14 mouse cellular contexts compared by ENCODE assay signal in genomic region chr11:43575061-43575375, GRCm38 (mm10). TPM values are rescaled to one million over a fixed set of nuclear protein-coding genes. Genes with fewer than 3 reads are reported as not detected.
DNase-seq lines count a peak whose midpoint lies in the region; ATAC-seq lines count a peak whose summit lies in the region.
"Had no signal": no experiment of that assay in that cellular context is flagged by ENCODE, and none has a peak within 500 bp of the region (broad histone marks: within the 10 kb centered on the region; RNA-seq: fewer than 3 reads in every experiment).

No protein-coding gene starts in this region.

- 18% methylated on average over 3 of the region's 3 CpGs for WGBS in kidney, embryonic 14.5 days
- WGBS in embryonic facial prominence, embryonic 11.5 days, result 14% methylated on average over 3 of the region's 3 CpGs
- WGBS in hindbrain, embryonic 13.5 days, result 13% methylated on average over 3 of the region's 3 CpGs
- WGBS in midbrain, embryonic 12.5 days, result 5% methylated on average over 3 of the region's 3 CpGs

- no peak for ATAC-seq in kidney, embryonic 14.5 days (ENCODE audit: low FRiP score, low TSS enrichment)
- ATAC-seq in embryonic facial prominence, embryonic 11.5 days (replicated peaks; ENCODE audit: insufficient number of reproducible peaks, low FRiP score, low TSS enrichment, low read depth), result no peak
- ATAC-seq in hindbrain, embryonic 13.5 days (ENCODE audit: low FRiP score), result no peak
- no peak for ATAC-seq in midbrain, embryonic 12.5 days (ENCODE audit: low FRiP score, low read depth)

- no peak for DNase-seq in kidney, postnatal 4 days
- DNase-seq in embryonic facial prominence, embryonic 11.5 days (ENCODE audit: low spot score), result no peak
- DNase-seq in thymus, postnatal 36 days, result no peak
- no peak for DNase-seq in cerebellum, postnatal 4 days (ENCODE audit: low spot score in 2 of 2)
- no peak for DNase-seq in gastrocnemius, postnatal 10 days
- DNase-seq: cerebellum, postnatal 10 days; gastrocnemius, postnatal 36 days had no signal

- H3K4me1 ChIP-seq in kidney, embryonic 14.5 days (ENCODE audit: control insufficient read depth, insufficient read depth, low read length), result peaks cover 16% of the 10 kb centered on the region
- H3K4me1 ChIP-seq in embryonic facial prominence, embryonic 11.5 days (ENCODE audit: control insufficient read depth, insufficient read depth, low read length), result no peaks in the 10 kb centered on the region
- H3K4me1 ChIP-seq in hindbrain, embryonic 13.5 days (replicated peaks), result peaks cover 47% of the 10 kb centered on the region
- H3K4me1 ChIP-seq in midbrain, embryonic 12.5 days, result peaks cover 41% of the 10 kb centered on the region

- H3K4me3 ChIP-seq in kidney, embryonic 14.5 days (ENCODE audit: low read length), result no peak overlapping the region
- H3K4me3 ChIP-seq in embryonic facial prominence, embryonic 11.5 days (ENCODE audit: low read depth, low read length), result no peak overlapping the region
- H3K4me3 ChIP-seq in hindbrain, embryonic 13.5 days, result no peak overlapping the region
- H3K4me3 ChIP-seq in midbrain, embryonic 12.5 days, result no peak overlapping the region
- H3K4me3 ChIP-seq: left cerebral cortex, adult 2 months; myocyte had no signal

- no peak overlapping the region for H3K9ac ChIP-seq in kidney, embryonic 14.5 days (ENCODE audit: low read depth, low read length)
- H3K9ac ChIP-seq in embryonic facial prominence, embryonic 11.5 days (replicated peaks; ENCODE audit: low read length), result no peak overlapping the region
- peak overlapping the region; percentile 21; the same call in 1 of the 2 replicates for H3K9ac ChIP-seq in hindbrain, embryonic 13.5 days
- H3K9ac ChIP-seq in midbrain, embryonic 12.5 days (replicated peaks), result peak overlapping the region; percentile 47

- no peak overlapping the region for H3K4me2 ChIP-seq in kidney, embryonic 14.5 days (replicated peaks; ENCODE audit: low read depth, low read length)
- no peak overlapping the region for H3K4me2 ChIP-seq in embryonic facial prominence, embryonic 11.5 days (ENCODE audit: low read depth, low read length)
- H3K4me2 ChIP-seq in hindbrain, embryonic 13.5 days, result peak overlapping the region; percentile 8; the same call in 1 of the 2 replicates
- H3K4me2 ChIP-seq in midbrain, embryonic 12.5 days (replicated peaks), result peak overlapping the region; percentile 43

- peak overlapping the region; percentile 39; the same call in 1 of the 2 replicates for H3K27ac ChIP-seq in kidney, embryonic 14.5 days (ENCODE audit: low read depth, low read length)
- peak overlapping the region; percentile 30 for H3K27ac ChIP-seq in embryonic facial prominence, embryonic 11.5 days (replicated peaks; ENCODE audit: low read depth, low read length)
- H3K27ac ChIP-seq in hindbrain, embryonic 13.5 days, result peak overlapping the region; percentile 88
- peak overlapping the region; percentile 97 for H3K27ac ChIP-seq in midbrain, embryonic 12.5 days (replicated peaks)
- H3K27ac ChIP-seq: left cerebral cortex, adult 2 months had no signal

- H3K27me3 ChIP-seq in kidney, embryonic 14.5 days (ENCODE audit: control insufficient read depth, insufficient read depth, low read length), result no peaks in the 10 kb centered on the region
- H3K27me3 ChIP-seq in embryonic facial prominence, embryonic 11.5 days (ENCODE audit: control insufficient read depth, insufficient read depth, low read length), result no peaks in the 10 kb centered on the region
- H3K27me3 ChIP-seq in hindbrain, embryonic 13.5 days, result no peaks in the 10 kb centered on the region
- no peaks in the 10 kb centered on the region for H3K27me3 ChIP-seq in midbrain, embryonic 12.5 days

- H3K9me3 ChIP-seq in kidney, embryonic 14.5 days (ENCODE audit: control insufficient read depth, low read length), result no peaks in the 10 kb centered on the region
- H3K9me3 ChIP-seq in embryonic facial prominence, embryonic 11.5 days (replicated peaks; ENCODE audit: control insufficient read depth, low read length), result no peaks in the 10 kb centered on the region
- no peaks in the 10 kb centered on the region for H3K9me3 ChIP-seq in hindbrain, embryonic 13.5 days
- no peaks in the 10 kb centered on the region for H3K9me3 ChIP-seq in midbrain, embryonic 12.5 days

- peaks cover 1% of the 10 kb centered on the region; the same call in 1 of the 2 replicates for H3K36me3 ChIP-seq in kidney, embryonic 14.5 days (ENCODE audit: control insufficient read depth, insufficient read depth, low read length)
- no peaks in the 10 kb centered on the region; the same call in 1 of the 2 replicates for H3K36me3 ChIP-seq in embryonic facial prominence, embryonic 11.5 days (replicated peaks; ENCODE audit: control insufficient read depth, insufficient read depth, low read depth, low read length)
- peaks cover 5% of the 10 kb centered on the region for H3K36me3 ChIP-seq in hindbrain, embryonic 13.5 days
- H3K36me3 ChIP-seq in midbrain, embryonic 12.5 days, result peaks cover 10% of the 10 kb centered on the region

RNA-seq across cellular contexts. Expression of gene 4933415A04Rik, which starts 11.8 kb away (rescaled TPM):
- 9.0 and 9.9 TPM in 2 replicates for polyA plus RNA-seq in kidney, embryonic 14.5 days (2014; fragmentation: Nextera tagmentation; extraction: Ambion mirVana)
- 6.5 and 7.9 TPM in 2 replicates for polyA plus RNA-seq in embryonic facial prominence, embryonic 11.5 days (2014; fragmentation: Nextera tagmentation; extraction: Ambion mirVana)
- polyA plus RNA-seq in hindbrain, embryonic 13.5 days (2015; fragmentation: Nextera tagmentation; extraction: Ambion mirVana), result 6.1 and 7.2 TPM in 2 replicates
- polyA plus RNA-seq in midbrain, embryonic 12.5 days (2016; fragmentation: Nextera tagmentation; extraction: Ambion mirVana), result 8.4 and 9.3 TPM in 2 replicates
- under 1 TPM; 0.26 to 0.45 TPM for total RNA-seq in gastrocnemius, postnatal 10 days (2021)
- total RNA-seq: gastrocnemius, postnatal 36 days had no signal
- polyA plus RNA-seq: myocyte had no signal

RNA-seq across cellular contexts. Expression of gene Fabp6, which starts 26.3 kb away (rescaled TPM):
- not detected in 2 replicates for polyA plus RNA-seq in kidney, embryonic 14.5 days (2014; fragmentation: Nextera tagmentation; extraction: Ambion mirVana)
- not detected in 2 replicates for polyA plus RNA-seq in embryonic facial prominence, embryonic 11.5 days (2014; fragmentation: Nextera tagmentation; extraction: Ambion mirVana)
- polyA plus RNA-seq in hindbrain, embryonic 13.5 days (2015; fragmentation: Nextera tagmentation; extraction: Ambion mirVana), result not detected in 2 replicates
- polyA plus RNA-seq in midbrain, embryonic 12.5 days (2016; fragmentation: Nextera tagmentation; extraction: Ambion mirVana), result not detected in 2 replicates
- not detected for total RNA-seq in gastrocnemius, postnatal 10 days (2021)
- total RNA-seq: adrenal gland, adult 18-20 months; gastrocnemius, postnatal 36 days; left cerebral cortex, adult 2 months had no signal
- polyA plus RNA-seq: myocyte; spleen, adult 2 months had no signal

RNA-seq across cellular contexts. Expression of gene Ccnjl, which starts 46.4 kb away (rescaled TPM):
- polyA plus RNA-seq in kidney, embryonic 14.5 days (2014; fragmentation: Nextera tagmentation; extraction: Ambion mirVana), result 25.8 and 31.1 TPM in 2 replicates
- polyA plus RNA-seq in embryonic facial prominence, embryonic 11.5 days (2014; fragmentation: Nextera tagmentation; extraction: Ambion mirVana), result 28.0 and 30.0 TPM in 2 replicates
- polyA plus RNA-seq in hindbrain, embryonic 13.5 days (2015; fragmentation: Nextera tagmentation; extraction: Ambion mirVana), result 18.5 and 20.8 TPM in 2 replicates
- 32.4 and 32.6 TPM in 2 replicates for polyA plus RNA-seq in midbrain, embryonic 12.5 days (2016; fragmentation: Nextera tagmentation; extraction: Ambion mirVana)
- total RNA-seq in gastrocnemius, postnatal 10 days (2021), result 1 to 10 TPM; 1.0 to 1.3 TPM

Comparison
In these comparisons a context has a peak if more than half of its experiments do, and no peak if none do; other contexts are left out.
1. H3K27ac ChIP-seq: peak in every context shown above with its lines; median percentile 97 in midbrain, embryonic 12.5 days; 88 in hindbrain, embryonic 13.5 days; 39 in kidney, embryonic 14.5 days; 30 in embryonic facial prominence, embryonic 11.5 days.
2. H3K4me2 ChIP-seq: peak in hindbrain, embryonic 13.5 days (single experiment) and midbrain, embryonic 12.5 days (single experiment); none in kidney, embryonic 14.5 days (single experiment) and embryonic facial prominence, embryonic 11.5 days (single experiment).
3. H3K9ac ChIP-seq: peak in hindbrain, embryonic 13.5 days (single experiment) and midbrain, embryonic 12.5 days (single experiment); none in kidney, embryonic 14.5 days (single experiment) and embryonic facial prominence, embryonic 11.5 days (single experiment).